Mouse (Mus musculus) embryo, embryonic 10.5 days (tissue): ENCODE measurements around the gene Pip5kl1.

Source experiments
- DNase-seq: peaks from one replicate; pipeline ENCODE4 v3.0.0-alpha.2; 2015; ENCODE audit warnings: low spot score

Pip5kl1 gene

GRCm38 (mm10) chr2:32585149-32585714 is 10.6 kb downstream of the Pip5kl1 start:
- DNase-seq: no peak

GRCm38 (mm10) chr2:32586871-32587351 is 12.3 kb downstream of the Pip5kl1 start, which contains the start of gene St6galnac4:
St6galnac4 (plus strand) TSS chr2:32587095.
- DNase-seq: peak; percentile 96

GRCm38 (mm10) chr2:32587731-32588321 is 13.2 kb downstream of the Pip5kl1 start:
- DNase-seq: peak; percentile 29

- DNase-seq: no peak
These were observed 14.7 kb downstream of the Pip5kl1 start for GRCm38 (mm10) chr2:32589213-32589795.

GRCm38 (mm10) chr2:32590224-32590623 is 15.6 kb downstream of the Pip5kl1 start:
- no peak for DNase-seq

- no peak for DNase-seq
These were observed 16.7 kb downstream of the Pip5kl1 start for GRCm38 (mm10) chr2:32591249-32591648.

- DNase-seq: no peak
These were observed 22.1 kb downstream of the Pip5kl1 start for GRCm38 (mm10) chr2:32596725-32597124.

GRCm38 (mm10) chr2:32597248-32597647 is 22.7 kb downstream of the Pip5kl1 start:
- DNase-seq: no peak

- no peak for DNase-seq
These were observed 23.1 kb downstream of the Pip5kl1 start for GRCm38 (mm10) chr2:32597699-32598098.

GRCm38 (mm10) chr2:32598506-32598905 is 23.9 kb downstream of the Pip5kl1 start:
- DNase-seq: no peak

- DNase-seq: no peak
These were observed 24.8 kb downstream of the Pip5kl1 start, which contains the start of gene St6galnac6 for GRCm38 (mm10) chr2:32599409-32599808. St6galnac6 (plus strand) TSS chr2:32599709.

GRCm38 (mm10) chr2:32601417-32602065 is 26.9 kb downstream of the Pip5kl1 start:
- DNase-seq: peak; percentile 72

- peak; percentile 92 for DNase-seq
These were observed 28.0 kb downstream of the Pip5kl1 start for GRCm38 (mm10) chr2:32602600-32603054.

GRCm38 (mm10) chr2:32604631-32605030 is 30.0 kb downstream of the Pip5kl1 start:
- DNase-seq: no peak

GRCm38 (mm10) chr2:32606161-32607142 is 31.9 kb downstream of the Pip5kl1 start:
- DNase-seq: peak; percentile 91

- DNase-seq: peak; percentile 75
These were observed 32.8 kb downstream of the Pip5kl1 start for GRCm38 (mm10) chr2:32607262-32607947.

GRCm38 (mm10) chr2:32608141-32608777 is 33.7 kb downstream of the Pip5kl1 start:
- peak; percentile 84 for DNase-seq

- DNase-seq: no peak
These were observed 34.3 kb downstream of the Pip5kl1 start for GRCm38 (mm10) chr2:32608778-32609435.

- peak; percentile 74 for DNase-seq
These were observed 36.1 kb downstream of the Pip5kl1 start for GRCm38 (mm10) chr2:32610610-32611229.
